Mouse (Mus musculus) liver, embryonic 14.5 days (tissue): ENCODE data around the gene Tbc1d22a. TPM values are rescaled to one million over a fixed set of nuclear protein-coding genes. Genes with fewer than 3 reads are reported as not detected.

Source experiments
- ATAC-seq: fragments of 200-750 bp; cut with Nextera tagmentation; 2 replicates; pipeline ENCODE4 v1.8.0; 2017; ENCODE audit warnings: moderate number of reproducible peaks, mild to moderate bottlenecking, moderate library complexity; ENCODE audit not compliant: insufficient read depth
- DNase-seq, 3 experiments: peaks; one replicate each; pipeline ENCODE4 v3.0.0-alpha.2; 2012 to 2013; ENCODE audit warnings: low read depth in 3 of 3, low spot score in 3 of 3
- H3K27ac ChIP-seq: fragments of 300-500 bp; sonication (generic); 2 replicates; pipeline ENCODE4 v1.5.1; 2014; ENCODE audit warnings: moderate library complexity, mild to moderate bottlenecking, control low read depth, inconsistent platforms
- H3K27me3 ChIP-seq: fragments of 300-500 bp; sonication (generic); 2 replicates; pipeline ENCODE4 v1.6.1; 2014; ENCODE audit warnings: mild to moderate bottlenecking, low read length, moderate library complexity; ENCODE audit not compliant: control insufficient read depth, insufficient read depth
- H3K36me3 ChIP-seq: fragments of 300-500 bp; sonication (generic); replicated peaks from 2 replicates; pipeline ENCODE4 v1.6.1; 2014; ENCODE audit warnings: low read depth; ENCODE audit not compliant: control insufficient read depth, insufficient read depth
- H3K4me1 ChIP-seq, 2 experiments: fragments of 200-500 bp in 1 of 2; fragments of 300-500 bp in 1 of 2; sonication (generic) in 1 of 2; replicated peaks; 2 replicates each; pipeline ENCODE4 v1.6.1; 2012 to 2014; ENCODE audit warnings: antibody characterized with exemption in 1 of 2, inconsistent platforms in 1 of 2, low read length in 1 of 2; ENCODE audit not compliant: control insufficient read depth in 2 of 2, insufficient read depth in 2 of 2
- H3K4me2 ChIP-seq: fragments of 300-500 bp; sonication (generic); 2 replicates; pipeline ENCODE4 v1.6.1; 2014; ENCODE audit warnings: low read depth, mild to moderate bottlenecking, control low read depth, moderate library complexity
- H3K4me3 ChIP-seq, 2 experiments: fragments of 200-500 bp in 1 of 2; fragments of 300-500 bp in 1 of 2; sonication (generic) in 1 of 2; 2 replicates each; pipeline ENCODE4 v1.5.1; 2012 to 2014; ENCODE audit warnings: low read depth in 2 of 2, low read length in 2 of 2, mild to moderate bottlenecking in 2 of 2, control low read depth in 1 of 2, inconsistent platforms in 1 of 2, moderate library complexity in 1 of 2; ENCODE audit not compliant: insufficient read depth in 1 of 2
- H3K9ac ChIP-seq: fragments of 300-500 bp; sonication (generic); replicated peaks from 2 replicates; pipeline ENCODE4 v1.6.1; 2014; ENCODE audit warnings: mild to moderate bottlenecking, control low read depth, moderate library complexity
- H3K9me3 ChIP-seq: fragments of 300-500 bp; sonication (generic); 2 replicates; pipeline ENCODE4 v1.6.1; 2016; ENCODE audit warnings: low read length, mixed read lengths; ENCODE audit not compliant: control insufficient read depth
- CTCF ChIP-seq: IDR thresholded peaks from 2 replicates; pipeline ENCODE4 v1.5.1; 2016; ENCODE audit warnings: antibody characterized with exemption, low read depth, control low read depth
- EP300 ChIP-seq: IDR thresholded peaks from 2 replicates; pipeline ENCODE4 v1.6.1; 2016; ENCODE audit warnings: antibody characterized with exemption, low read depth
- WGBS: fragments of 180-500 bp; shearing (Covaris S2); extraction: QIAGEN DNeasy Blood & Tissue Kit; methylation state at CpG from one replicate; pipeline ENCODE4 v1.1.7; 2014; ENCODE audit not compliant: insufficient replicate concordance; 5-methylcytosine and 5-hydroxymethylcytosine counted together
- polyA plus RNA-seq, 2 experiments: library from polyadenylated mRNA; depleted of rRNA in 1 of 2; stranded (reverse) in 1 of 2; unstranded in 1 of 2; fragments of >200 nt; fragmentation: Nextera tagmentation in 1 of 2; extraction: Ambion mirVana in 1 of 2; gene quantifications; 2 replicates each; pipeline versions ENCODE4 v1.2.1 to v1.2.3; 2012 to 2014

The Tbc1d22a gene
- polyA plus RNA-seq, 2 experiments: 4.1 to 6.4 TPM

DNA sequence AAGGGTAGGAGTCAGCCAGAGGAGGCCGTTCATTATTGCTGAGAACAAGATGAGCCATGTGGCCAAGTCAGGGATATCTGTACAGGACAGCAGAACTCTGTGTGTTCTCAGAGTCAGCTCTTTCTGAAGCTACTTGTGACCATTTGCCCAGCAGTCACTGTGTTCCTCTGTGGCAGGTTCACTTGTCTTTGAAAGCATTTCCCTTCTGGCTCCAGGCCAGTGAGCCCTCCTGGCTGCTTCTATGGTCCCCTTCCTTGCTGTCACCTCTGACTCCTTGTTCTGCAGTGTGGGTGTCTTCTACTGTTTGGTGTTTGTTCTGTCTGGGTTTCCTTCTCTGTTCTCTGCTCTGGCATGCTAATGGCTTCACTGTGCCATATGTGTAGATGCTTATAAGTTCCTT lies 121.5 kb downstream of the Tbc1d22a start:
- H3K27me3 ChIP-seq: no peaks in the 10 kb centered on the region
- 70% methylated on average over 1 of the region's 1 CpGs for WGBS
- H3K4me1 ChIP-seq: no peaks in the 10 kb centered on the region
- no peak overlapping the region for H3K27ac ChIP-seq
- H3K36me3 ChIP-seq: no peaks in the 10 kb centered on the region
- H3K9me3 ChIP-seq: no peaks in the 10 kb centered on the region
- no peak overlapping the region for H3K9ac ChIP-seq
- H3K4me3 ChIP-seq: no peak overlapping the region
- TF ChIP-seq CTCF (no peak), EP300 (no peak)
- ATAC-seq (no peak), DNase-seq (no peak)
- H3K4me2 ChIP-seq: no peak overlapping the region

DNA sequence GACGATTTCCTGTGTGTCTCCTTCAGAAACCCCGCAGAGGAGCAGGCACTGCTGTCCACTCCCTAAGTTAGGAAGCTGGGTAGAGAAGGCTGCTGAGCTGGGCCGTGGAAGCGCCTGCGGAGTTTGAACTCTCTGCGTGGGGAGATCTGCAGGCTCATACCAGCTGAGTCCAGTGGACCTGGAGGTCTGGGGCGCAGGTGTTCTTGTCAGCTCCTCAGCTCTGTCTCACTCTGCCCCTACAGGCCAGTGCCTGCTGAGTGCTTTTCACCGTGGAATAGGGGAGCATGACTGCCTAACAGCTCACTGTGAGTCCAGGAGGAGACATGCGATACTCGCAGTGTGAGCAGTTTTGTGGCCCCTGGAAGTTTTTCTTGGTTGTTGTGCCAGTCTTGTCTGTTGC lies 123.5 kb downstream of the Tbc1d22a start:
- Histone ChIP-seq H3K9ac (no peak overlapping the region), H3K9me3 (no peaks in the 10 kb centered on the region), H3K4me3 (no peak overlapping the region), H3K27ac (no peak overlapping the region), H3K4me2 (no peak overlapping the region), H3K4me1 (no peaks in the 10 kb centered on the region), H3K27me3 (no peaks in the 10 kb centered on the region), H3K36me3 (no peaks in the 10 kb centered on the region)
- WGBS: 71% methylated on average over 10 of the region's 10 CpGs
- no peak for TF ChIP-seq CTCF
- no peak for TF ChIP-seq EP300
- no peak for ATAC-seq
- DNase-seq: no peak

DNA sequence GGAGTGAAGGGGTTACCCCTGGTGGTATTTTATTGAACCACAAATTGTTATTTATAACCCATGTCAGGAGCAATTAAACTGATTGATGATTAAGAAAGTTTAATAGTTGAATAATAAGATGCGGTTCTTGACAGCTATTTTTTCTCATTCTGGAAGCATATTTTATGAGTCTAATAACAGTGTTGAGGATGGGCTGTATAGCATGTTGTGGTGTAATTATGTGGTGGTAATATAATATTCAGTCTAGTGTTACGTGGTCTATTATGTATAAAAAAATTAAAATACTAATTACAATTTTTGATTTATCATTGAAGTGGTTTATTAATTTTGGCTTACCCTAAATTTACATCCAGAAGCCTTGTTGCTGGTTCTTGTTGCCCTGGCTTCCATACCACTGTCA lies 125.5 kb downstream of the Tbc1d22a start:
- Histone ChIP-seq H3K4me2 (no peak overlapping the region), H3K27ac (no peak overlapping the region), H3K4me3 (no peak overlapping the region), H3K4me1 (no peaks in the 10 kb centered on the region), H3K9ac (no peak overlapping the region), H3K27me3 (no peaks in the 10 kb centered on the region), H3K36me3 (no peaks in the 10 kb centered on the region), H3K9me3 (no peaks in the 10 kb centered on the region)
- ATAC-seq (no peak), DNase-seq (no peak)
- WGBS: 80% methylated on average over 2 of the region's 2 CpGs
- no peak for TF ChIP-seq EP300
- TF ChIP-seq CTCF: no peak

DNA sequence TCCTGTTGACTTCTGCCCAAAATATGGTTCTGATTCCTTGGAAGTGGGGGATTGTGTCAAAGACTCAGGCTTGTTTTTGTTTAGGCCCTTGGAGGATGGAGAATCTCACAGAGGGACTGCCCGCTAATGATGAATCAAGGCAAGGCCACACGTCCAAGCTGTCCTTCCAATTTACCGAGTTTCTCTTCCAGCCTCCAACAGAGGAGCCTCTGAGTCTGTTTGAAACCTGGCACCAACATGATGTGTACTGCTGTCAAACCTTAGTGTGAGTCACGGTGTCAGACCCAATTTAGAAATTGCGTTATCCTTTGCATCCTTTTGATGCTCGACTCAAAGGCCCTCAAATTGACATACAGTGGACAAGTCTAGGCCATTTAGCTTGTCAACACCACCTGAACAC lies 126.5 kb downstream of the Tbc1d22a start:
- no peaks in the 10 kb centered on the region for H3K9me3 ChIP-seq
- no peak for DNase-seq

GRCm38 (mm10) chr15:86342637-86343375 lies 128.5 kb downstream of the Tbc1d22a start:
- Histone ChIP-seq H3K36me3 (no peaks in the 10 kb centered on the region), H3K4me3 (no peak overlapping the region), H3K27me3 (no peaks in the 10 kb centered on the region), H3K4me1 (peaks cover 0 to 1% of the 10 kb centered on the region in 2 experiments; a peak in 1 of 4 replicates), H3K27ac (no peak overlapping the region), H3K9ac (no peak overlapping the region), H3K4me2 (no peak overlapping the region), H3K9me3 (no peaks in the 10 kb centered on the region)
- DNase-seq (no peak), ATAC-seq (no peak)
- 69% methylated on average over 8 of the region's 8 CpGs for WGBS
- TF ChIP-seq EP300: no peak
- no peak for TF ChIP-seq CTCF

More for the DNA sequence above, 126.5 kb downstream of the Tbc1d22a start:
- no peak for TF ChIP-seq CTCF
- Histone ChIP-seq H3K4me1 (peaks cover 0 to 1% of the 10 kb centered on the region in 2 experiments; a peak in 1 of 4 replicates), H3K36me3 (no peaks in the 10 kb centered on the region), H3K9ac (no peak overlapping the region), H3K27ac (no peak overlapping the region), H3K27me3 (no peaks in the 10 kb centered on the region), H3K4me2 (no peak overlapping the region), H3K4me3 (no peak overlapping the region)
- ATAC-seq: no peak
- WGBS: 72% methylated on average over 6 of the region's 6 CpGs
